Mouse (Mus musculus): Measurements from ENCODE around the gene Ttc39a. TPM values are rescaled to one million over a fixed set of nuclear protein-coding genes. Genes with fewer than 3 reads are reported as not detected.

Gene Ttc39a
- 17.5 TPM for polyA plus RNA-seq (2014; fragmentation: Illumina TruSeq; extraction: RNeasy Lipid Tissue Mini Kit (QIAGEN cat#74804); ENCODE audit: low read depth, low replicate concordance)

GRCm38 (mm10) chr4:109406486-109407175 lies at the start of gene Ttc39a:
Gene Ttc39a (plus strand): TSS chr4:109406623.

GRCm38 (mm10) chr4:109484621-109485020 lies 78.2 kb downstream of the Ttc39a start, which contains the start of gene Rnf11:
Gene Rnf11 (minus strand): TSS chr4:109484728.

Other genes starting within 250 kb of the Ttc39a start
- 78.9 TPM for gene Osbpl9, start 204.4 kb upstream of the Ttc39a start, polyA plus RNA-seq (2014; fragmentation: Illumina TruSeq; extraction: RNeasy Lipid Tissue Mini Kit (QIAGEN cat#74804); ENCODE audit: low read depth, low replicate concordance)
- gene Calr4, start 172.1 kb upstream of the Ttc39a start, polyA plus RNA-seq (2014; fragmentation: Illumina TruSeq; extraction: RNeasy Lipid Tissue Mini Kit (QIAGEN cat#74804); ENCODE audit: low read depth, low replicate concordance): 0.96 TPM
- gene Eps15, start 126.4 kb upstream of the Ttc39a start, polyA plus RNA-seq (2014; fragmentation: Illumina TruSeq; extraction: RNeasy Lipid Tissue Mini Kit (QIAGEN cat#74804); ENCODE audit: low read depth, low replicate concordance): 37.9 TPM
- 142 TPM for gene Rnf11, start 78.1 kb downstream of the Ttc39a start, polyA plus RNA-seq (2014; fragmentation: Illumina TruSeq; extraction: RNeasy Lipid Tissue Mini Kit (QIAGEN cat#74804); ENCODE audit: low read depth, low replicate concordance)
- gene 4930522H14Rik, start 124.7 kb downstream of the Ttc39a start, polyA plus RNA-seq (2014; fragmentation: Illumina TruSeq; extraction: RNeasy Lipid Tissue Mini Kit (QIAGEN cat#74804); ENCODE audit: low read depth, low replicate concordance): 1.1 TPM

All from adipose tissue, adult 10 weeks (tissue).